Mouse (Mus musculus) c-Kit-positive CD71-negative TER-119-negative erythroid progenitor cells, embryonic 14.5 days (primary cell): Measurements from ENCODE around the gene Cask.
"Not testable (repeated sequence)": the region's sequence is repeated elsewhere in the genome, so short reads cannot be mapped to it uniquely, and the experiment has no call there.

Source experiments
- DNase-seq: peaks from one replicate; pipeline ENCODE4 v3.0.0-alpha.2; 2013; ENCODE audit warnings: low read depth

Cask gene

GRCm38 (mm10) chrX:13851285-13851684 is at the start of gene Cask:
Gene Cask (minus strand): TSS chrX:13851367.
- no peak for DNase-seq

- no peak for DNase-seq
Measured at GRCm38 (mm10) chrX:13889976-13890375, 38.8 kb upstream of the Cask start.

- DNase-seq, result no peak
Measured at GRCm38 (mm10) chrX:13884348-13884747, 33.2 kb upstream of the Cask start.

GRCm38 (mm10) chrX:13881969-13882368 is 30.8 kb upstream of the Cask start:
- no peak for DNase-seq

- no peak for DNase-seq
Measured at GRCm38 (mm10) chrX:13860145-13860544, 9.0 kb upstream of the Cask start.

- DNase-seq, result no peak
Measured at GRCm38 (mm10) chrX:13859051-13859450, 7.9 kb upstream of the Cask start.

- no peak for DNase-seq
Measured at GRCm38 (mm10) chrX:13848473-13848872, 2.7 kb downstream of the Cask start.

GRCm38 (mm10) chrX:13847502-13847851 is 3.7 kb downstream of the Cask start:
- no peak for DNase-seq

- peak; percentile 57 for DNase-seq
Measured at GRCm38 (mm10) chrX:13846653-13847501, 4.3 kb downstream of the Cask start.

- no peak for DNase-seq
Measured at GRCm38 (mm10) chrX:13845858-13846652, 5.1 kb downstream of the Cask start.

GRCm38 (mm10) chrX:13845141-13845857 is 5.9 kb downstream of the Cask start:
- no peak for DNase-seq

- no peak for DNase-seq
Measured at GRCm38 (mm10) chrX:13822792-13823191, 28.4 kb downstream of the Cask start.

- no peak for DNase-seq
Measured at GRCm38 (mm10) chrX:13798754-13799153, 52.4 kb downstream of the Cask start.

- no peak for DNase-seq
Measured at GRCm38 (mm10) chrX:13765672-13766071, 85.5 kb downstream of the Cask start.

- DNase-seq, result no peak
Measured at GRCm38 (mm10) chrX:13765024-13765423, 86.1 kb downstream of the Cask start.

- no peak for DNase-seq
Measured at GRCm38 (mm10) chrX:13757279-13758005, 93.7 kb downstream of the Cask start.

- DNase-seq, result no peak
Measured at GRCm38 (mm10) chrX:13741110-13741509, 110.1 kb downstream of the Cask start.

GRCm38 (mm10) chrX:13730785-13731184 is 120.4 kb downstream of the Cask start:
- not testable (repeated sequence) for DNase-seq

- DNase-seq, result no peak
Measured at GRCm38 (mm10) chrX:13729835-13730480, 121.2 kb downstream of the Cask start.

- DNase-seq, result no peak
Measured at GRCm38 (mm10) chrX:13725573-13726403, 125.4 kb downstream of the Cask start.
